Mouse (Mus musculus) midbrain, embryonic 13.5 days (tissue): ENCODE data around the gene Cnpy3. TPM values are rescaled to one million over a fixed set of nuclear protein-coding genes. Genes with fewer than 3 reads are reported as not detected.
"Not testable (repeated sequence)": the region's sequence is repeated elsewhere in the genome, so short reads cannot be mapped to it uniquely, and the experiment has no call there.

Source experiments
- ATAC-seq: fragments of 200-750 bp; cut with Nextera tagmentation; 2 replicates; pipeline ENCODE4 v1.8.0; 2017; ENCODE audit warnings: mild to moderate bottlenecking, moderate TSS enrichment, moderate library complexity
- H3K27ac ChIP-seq: fragments of 300-500 bp; sonication (generic); 2 replicates; pipeline ENCODE4 v1.5.1; 2015; ENCODE audit warnings: inconsistent platforms, mild to moderate bottlenecking, moderate library complexity
- H3K27me3 ChIP-seq: fragments of 300-500 bp; sonication (generic); 2 replicates; pipeline ENCODE4 v1.6.1; 2015; ENCODE audit warnings: mild to moderate bottlenecking, inconsistent platforms
- H3K36me3 ChIP-seq: fragments of 300-500 bp; sonication (generic); 2 replicates; pipeline ENCODE4 v1.6.1; 2015; ENCODE audit warnings: mild to moderate bottlenecking, inconsistent platforms
- H3K4me1 ChIP-seq: fragments of 300-500 bp; sonication (generic); replicated peaks from 2 replicates; pipeline ENCODE4 v1.6.1; 2015; ENCODE audit warnings: inconsistent platforms
- H3K4me2 ChIP-seq: fragments of 300-500 bp; sonication (generic); replicated peaks from 2 replicates; pipeline ENCODE4 v1.6.1; 2015; ENCODE audit warnings: moderate library complexity, mild to moderate bottlenecking, inconsistent platforms
- H3K4me3 ChIP-seq: fragments of 300-500 bp; sonication (generic); replicated peaks from 2 replicates; pipeline ENCODE4 v1.5.1; 2015; ENCODE audit warnings: mild to moderate bottlenecking, inconsistent platforms
- H3K9ac ChIP-seq: fragments of 300-500 bp; sonication (generic); replicated peaks from 2 replicates; pipeline ENCODE4 v1.6.1; 2015; ENCODE audit warnings: mild to moderate bottlenecking, inconsistent platforms
- H3K9me3 ChIP-seq: fragments of 300-500 bp; sonication (generic); 2 replicates; pipeline ENCODE4 v1.6.1; 2016; ENCODE audit warnings: mild to moderate bottlenecking, inconsistent platforms
- WGBS: fragments of 180-500 bp; shearing (Covaris S2); methylation state at CpG from one replicate; pipeline ENCODE4 v1.1.7; 2015; 5-methylcytosine and 5-hydroxymethylcytosine counted together
- polyA plus RNA-seq: library from polyadenylated mRNA; unstranded; fragments of >200 nt; fragmentation: Nextera tagmentation; extraction: Ambion mirVana; gene quantifications from 2 replicates; pipeline ENCODE4 v1.2.1, GENCODE M21; 2015

The Cnpy3 gene
- 55.7 and 59.8 TPM in 2 replicates for polyA plus RNA-seq

GRCm38 (mm10) chr17:46751794-46752556 lies at the start of gene Cnpy3:
TSS of gene Cnpy3 (minus strand) at chr17:46752214.
- Histone ChIP-seq H3K27me3 (no peaks in the 10 kb centered on the region), H3K27ac (peak within 1 kb of the TSS; percentile 92), H3K4me2 (peak within 1 kb of the TSS; percentile 82), H3K4me3 (peak within 1 kb of the TSS; percentile 82), H3K9me3 (no peaks in the 10 kb centered on the region), H3K36me3 (peaks cover 5% of the 10 kb centered on the region; the same call in 1 of the 2 replicates), H3K4me1 (peaks cover 19% of the 10 kb centered on the region), H3K9ac (peak within 1 kb of the TSS; percentile 83)
- WGBS, result under 1% methylated on average over 56 of the region's 58 CpGs
- peak; percentile 99 for ATAC-seq

- H3K9ac ChIP-seq, result no peak overlapping the region
Measured at GRCm38 (mm10) chr17:46801761-46802160, 49.7 kb upstream of the Cnpy3 start.

GRCm38 (mm10) chr17:46799680-46800079 lies 47.7 kb upstream of the Cnpy3 start:
- Histone ChIP-seq H3K36me3 (peaks cover 53% of the 10 kb centered on the region), H3K27ac (no peak overlapping the region), H3K9me3 (no peaks in the 10 kb centered on the region), H3K27me3 (no peaks in the 10 kb centered on the region), H3K4me1 (0 out of 2 replicates have a peak, but pooled peaks cover 4% of the 10 kb centered on the region), H3K4me3 (no peak overlapping the region), H3K4me2 (no peak overlapping the region), H3K9ac (no peak overlapping the region)
- no peak for ATAC-seq
- 79% methylated on average over 10 of the region's 10 CpGs for WGBS

More at GRCm38 (mm10) chr17:46801761-46802160, 49.7 kb upstream of the Cnpy3 start:
- Histone ChIP-seq H3K27me3 (no peaks in the 10 kb centered on the region), H3K9me3 (no peaks in the 10 kb centered on the region), H3K4me1 (0 out of 2 replicates have a peak, but pooled peaks cover 4% of the 10 kb centered on the region), H3K27ac (no peak overlapping the region), H3K4me3 (no peak overlapping the region), H3K36me3 (peaks cover 68% of the 10 kb centered on the region), H3K4me2 (no peak overlapping the region)
- no peak for ATAC-seq
- 91% methylated on average over 6 of the region's 6 CpGs for WGBS

- Histone ChIP-seq H3K27ac (no peak overlapping the region; the same call in 1 of the 2 replicates), H3K36me3 (peaks cover 37% of the 10 kb centered on the region), H3K4me1 (0 out of 2 replicates have a peak, but pooled peaks cover 4% of the 10 kb centered on the region), H3K4me2 (no peak overlapping the region), H3K9me3 (no peaks in the 10 kb centered on the region), H3K9ac (no peak overlapping the region), H3K4me3 (no peak overlapping the region), H3K27me3 (no peaks in the 10 kb centered on the region)
- no peak for ATAC-seq
- 29% methylated on average over 4 of the region's 8 CpGs for WGBS
Measured at GRCm38 (mm10) chr17:46797386-46797785, 45.4 kb upstream of the Cnpy3 start.

GRCm38 (mm10) chr17:46796743-46797142 lies 44.7 kb upstream of the Cnpy3 start:
- Histone ChIP-seq H3K27me3 (no peaks in the 10 kb centered on the region), H3K4me3 (no peak overlapping the region), H3K9me3 (no peaks in the 10 kb centered on the region), H3K4me2 (no peak overlapping the region), H3K4me1 (0 out of 2 replicates have a peak, but pooled peaks cover 4% of the 10 kb centered on the region), H3K9ac (no peak overlapping the region), H3K27ac (no peak overlapping the region), H3K36me3 (peaks cover 30% of the 10 kb centered on the region)
- ATAC-seq, result no peak
- 89% methylated on average over 4 of the region's 4 CpGs for WGBS

GRCm38 (mm10) chr17:46792963-46793362 lies 40.9 kb upstream of the Cnpy3 start:
- H3K27ac ChIP-seq, result no peak overlapping the region
- no peaks in the 10 kb centered on the region for H3K27me3 ChIP-seq
- H3K4me2 ChIP-seq, result no peak overlapping the region
- H3K4me3 ChIP-seq, result no peak overlapping the region
- no peaks in the 10 kb centered on the region for H3K9me3 ChIP-seq
- 87% methylated on average over 2 of the region's 2 CpGs for WGBS
- 0 out of 2 replicates have a peak, but pooled peaks cover 4% of the 10 kb centered on the region for H3K4me1 ChIP-seq
- ATAC-seq, result no peak
- H3K36me3 ChIP-seq, result no peaks in the 10 kb centered on the region
- H3K9ac ChIP-seq, result no peak overlapping the region

- H3K27ac ChIP-seq, H3K4me1 ChIP-seq, H3K9ac ChIP-seq, H3K4me3 ChIP-seq, H3K9me3 ChIP-seq, H3K27me3 ChIP-seq, H3K4me2 ChIP-seq, ATAC-seq, H3K36me3 ChIP-seq: not testable (repeated sequence)
- WGBS, result 63% methylated on average over 2 of the region's 2 CpGs
Measured at GRCm38 (mm10) chr17:46787974-46788373, 36.0 kb upstream of the Cnpy3 start.

GRCm38 (mm10) chr17:46786952-46787351 lies 34.9 kb upstream of the Cnpy3 start:
- no peaks in the 10 kb centered on the region for H3K9me3 ChIP-seq
- no peak overlapping the region for H3K4me3 ChIP-seq
- no peak overlapping the region for H3K9ac ChIP-seq
- no peak overlapping the region for H3K27ac ChIP-seq
- no peak for ATAC-seq
- H3K4me1 ChIP-seq, result no peaks in the 10 kb centered on the region
- H3K36me3 ChIP-seq, result no peaks in the 10 kb centered on the region
- 95% methylated on average over 5 of the region's 5 CpGs for WGBS
- H3K4me2 ChIP-seq, result no peak overlapping the region
- H3K27me3 ChIP-seq, result no peaks in the 10 kb centered on the region

- ATAC-seq, result peak; percentile 34
- WGBS, result 87% methylated on average over 2 of the region's 2 CpGs
- no peaks in the 10 kb centered on the region for H3K27me3 ChIP-seq
- no peaks in the 10 kb centered on the region for H3K9me3 ChIP-seq
- peaks cover 23% of the 10 kb centered on the region for H3K36me3 ChIP-seq
- H3K4me2 ChIP-seq, result peak overlapping the region; percentile 75
- peak overlapping the region; percentile 72 for H3K4me3 ChIP-seq
- H3K4me1 ChIP-seq, result peaks cover 16% of the 10 kb centered on the region
- no peak overlapping the region for H3K9ac ChIP-seq
- no peak overlapping the region for H3K27ac ChIP-seq
Measured at GRCm38 (mm10) chr17:46783222-46783565, 31.2 kb upstream of the Cnpy3 start.

- peak within 1 kb of the TSS; percentile 92 for H3K27ac ChIP-seq
- H3K9me3 ChIP-seq, result no peaks in the 10 kb centered on the region
- H3K36me3 ChIP-seq, result peaks cover 29% of the 10 kb centered on the region
- H3K4me1 ChIP-seq, result peaks cover 16% of the 10 kb centered on the region
- WGBS, result 1% methylated on average over 44 of the region's 44 CpGs
- peak within 1 kb of the TSS; percentile 72 for H3K4me3 ChIP-seq
- H3K4me2 ChIP-seq, result peak within 1 kb of the TSS; percentile 75
- H3K9ac ChIP-seq, result peak within 1 kb of the TSS; percentile 85
- H3K27me3 ChIP-seq, result no peaks in the 10 kb centered on the region
- peak; percentile 96 for ATAC-seq
Measured at GRCm38 (mm10) chr17:46782341-46783221, 30.6 kb upstream of the Cnpy3 start, which contains the start of gene Rpl7l1. TSS of gene Rpl7l1 (minus strand) at chr17:46782672.

- 6% methylated on average over 11 of the region's 11 CpGs for WGBS
Measured at GRCm38 (mm10) chr17:46781876-46782275, 29.9 kb upstream of the Cnpy3 start.

GRCm38 (mm10) chr17:46776087-46776486 lies 24.1 kb upstream of the Cnpy3 start:
- H3K9ac ChIP-seq, result no peak overlapping the region
- peaks cover 31% of the 10 kb centered on the region for H3K4me1 ChIP-seq
- peaks cover 66% of the 10 kb centered on the region for H3K36me3 ChIP-seq
- H3K4me2 ChIP-seq, result no peak overlapping the region
- no peak overlapping the region for H3K27ac ChIP-seq
- no peaks in the 10 kb centered on the region for H3K27me3 ChIP-seq
- 93% methylated on average over 3 of the region's 3 CpGs for WGBS
- no peak overlapping the region for H3K4me3 ChIP-seq
- H3K9me3 ChIP-seq, result no peaks in the 10 kb centered on the region
- ATAC-seq, result no peak

More at GRCm38 (mm10) chr17:46781876-46782275, 29.9 kb upstream of the Cnpy3 start:
- peak overlapping the region; percentile 72 for H3K4me3 ChIP-seq
- peak overlapping the region; percentile 92 for H3K27ac ChIP-seq
- H3K4me1 ChIP-seq, result peaks cover 16% of the 10 kb centered on the region
- peak overlapping the region; percentile 75 for H3K4me2 ChIP-seq
- no peaks in the 10 kb centered on the region for H3K27me3 ChIP-seq
- H3K36me3 ChIP-seq, result peaks cover 36% of the 10 kb centered on the region
- peak overlapping the region; percentile 85 for H3K9ac ChIP-seq
- H3K9me3 ChIP-seq, result no peaks in the 10 kb centered on the region
- ATAC-seq, result no peak
